Mouse (Mus musculus): Measurements from ENCODE around the gene Vmn1r210. TPM values are rescaled to one million over a fixed set of nuclear protein-coding genes. Genes with fewer than 3 reads are reported as not detected.

The Vmn1r210 gene
- polyA plus RNA-seq (2017; shearing (Covaris generic)): 0.15 TPM

GRCm38 (mm10) chr13:22831248-22831647, at the start of gene Vmn1r210:
Gene Vmn1r210, minus strand, starts transcription at chr13:22831348.

GRCm38 (mm10) chr13:22857461-22857860, 26.3 kb upstream of the Vmn1r210 start, which contains the start of gene Vmn1r211:
Gene Vmn1r211, minus strand, starts transcription at chr13:22857561.

GRCm38 (mm10) chr13:22809582-22809981, 21.6 kb downstream of the Vmn1r210 start, which contains the start of gene Vmn1r209:
Gene Vmn1r209, minus strand, starts transcription at chr13:22809682.

GRCm38 (mm10) chr13:22777300-22777699, 53.8 kb downstream of the Vmn1r210 start, which contains the start of gene Vmn1r208:
Gene Vmn1r208, minus strand, starts transcription at chr13:22777400.

Other genes starting within 250 kb of the Vmn1r210 start
- not detected for gene Vmn1r205, start 238.3 kb downstream of the Vmn1r210 start, polyA plus RNA-seq (2017; shearing (Covaris generic))
- 0.35 TPM for gene Vmn1r206, start 207.1 kb downstream of the Vmn1r210 start, polyA plus RNA-seq (2017; shearing (Covaris generic))
- not detected for gene Vmn1r207-ps, start 101.7 kb downstream of the Vmn1r210 start, polyA plus RNA-seq (2017; shearing (Covaris generic))
- gene Vmn1r208, start 53.9 kb downstream of the Vmn1r210 start, polyA plus RNA-seq (2017; shearing (Covaris generic)): 0.20 TPM
- gene Vmn1r209, start 21.7 kb downstream of the Vmn1r210 start, polyA plus RNA-seq (2017; shearing (Covaris generic)): not detected
- not detected for gene Vmn1r211, start 26.2 kb upstream of the Vmn1r210 start, polyA plus RNA-seq (2017; shearing (Covaris generic))
- not detected for gene Vmn1r212, start 52.9 kb upstream of the Vmn1r210 start, polyA plus RNA-seq (2017; shearing (Covaris generic))
- gene Vmn1r213, start 176.3 kb upstream of the Vmn1r210 start, polyA plus RNA-seq (2017; shearing (Covaris generic)): not detected
- gene Vmn1r214, start 199.1 kb upstream of the Vmn1r210 start, polyA plus RNA-seq (2017; shearing (Covaris generic)): 0.29 TPM
- not detected for gene Vmn1r215, start 236.7 kb upstream of the Vmn1r210 start, polyA plus RNA-seq (2017; shearing (Covaris generic))